Mouse (Mus musculus) forebrain, embryonic 10.5 days (tissue): Measurements from ENCODE around the gene Krtdap. TPM values are rescaled to one million over a fixed set of nuclear protein-coding genes. Genes with fewer than 3 reads are reported as not detected.
"Not testable (repeated sequence)": the region's sequence is repeated elsewhere in the genome, so short reads cannot be mapped to it uniquely, and the experiment has no call there.

Experiments
- DNase-seq: peaks from one replicate; pipeline ENCODE4 v3.0.0-alpha.2; 2017; ENCODE audit warnings: low spot score; ENCODE audit errors: extremely low spot score
- H3K27ac ChIP-seq: fragments of 300-500 bp; sonication (generic); 2 replicates; pipeline ENCODE4 v1.5.1; 2016; ENCODE audit warnings: mild to moderate bottlenecking
- H3K27me3 ChIP-seq: fragments of 300-500 bp; sonication (generic); 2 replicates; pipeline ENCODE4 v1.6.1; 2016; ENCODE audit warnings: mild to moderate bottlenecking; ENCODE audit not compliant: poor library complexity, severe bottlenecking
- H3K36me3 ChIP-seq: fragments of 300-500 bp; sonication (generic); replicated peaks from 2 replicates; pipeline ENCODE4 v1.6.1; 2016; ENCODE audit warnings: mild to moderate bottlenecking, moderate library complexity
- H3K4me1 ChIP-seq: fragments of 300-500 bp; sonication (generic); 2 replicates; pipeline ENCODE4 v1.6.1; 2016
- H3K4me3 ChIP-seq: fragments of 300-500 bp; sonication (generic); 2 replicates; pipeline ENCODE4 v1.5.1; 2016; ENCODE audit warnings: mild to moderate bottlenecking, moderate library complexity
- H3K9me3 ChIP-seq: fragments of 300-500 bp; sonication (generic); 2 replicates; pipeline ENCODE4 v1.6.1; 2016; ENCODE audit warnings: mild to moderate bottlenecking, moderate library complexity
- WGBS: fragments of 180-500 bp; shearing (Covaris S2); methylation state at CpG from one replicate; pipeline ENCODE4 v1.1.7; 2016; 5-methylcytosine and 5-hydroxymethylcytosine counted together
- polyA plus RNA-seq: library from polyadenylated mRNA; unstranded; fragments of >200 nt; fragmentation: Nextera tagmentation; extraction: Ambion mirVana; gene quantifications from 2 replicates; pipeline ENCODE4 v1.2.1, GENCODE M21; 2016

Krtdap gene
- not detected in 2 replicates for polyA plus RNA-seq

GRCm38 (mm10) chr7:30787377-30788022 lies at the start of gene Krtdap:
Gene Krtdap, plus strand, starts transcription at chr7:30787896.
- H3K4me1 ChIP-seq: peaks cover 23% of the 10 kb centered on the region
- H3K36me3 ChIP-seq: no peaks in the 10 kb centered on the region
- 45% methylated on average over 15 of the region's 15 CpGs for WGBS
- DNase-seq: no peak
- peaks cover 23% of the 10 kb centered on the region; the same call in 1 of the 2 replicates for H3K27me3 ChIP-seq
- H3K4me3 ChIP-seq: no peak within 1 kb of the TSS
- H3K9me3 ChIP-seq: no peaks in the 10 kb centered on the region
- no peak within 1 kb of the TSS for H3K27ac ChIP-seq

- not testable (repeated sequence) for H3K9me3 ChIP-seq, H3K4me3 ChIP-seq, H3K4me1 ChIP-seq, DNase-seq, H3K27ac ChIP-seq, H3K27me3 ChIP-seq
- peaks cover 20% of the 10 kb centered on the region for H3K36me3 ChIP-seq
- 96% methylated on average over 2 of the region's 2 CpGs for WGBS
Observed at GRCm38 (mm10) chr7:30742570-30742969, 45.1 kb upstream of the Krtdap start.

- not testable (repeated sequence) for H3K27ac ChIP-seq, DNase-seq, H3K27me3 ChIP-seq, H3K4me1 ChIP-seq, H3K9me3 ChIP-seq, H3K4me3 ChIP-seq
- H3K36me3 ChIP-seq: peaks cover 17% of the 10 kb centered on the region
- 74% methylated on average over 4 of the region's 4 CpGs for whole genome bisulfite sequencing
Observed at GRCm38 (mm10) chr7:30743617-30744016, 44.1 kb upstream of the Krtdap start, which contains the start of gene Gapdhs. Gene Gapdhs, minus strand, starts transcription at chr7:30743681.

GRCm38 (mm10) chr7:30744022-30744598 lies 43.6 kb upstream of the Krtdap start:
- no peaks in the 10 kb centered on the region for H3K4me1 ChIP-seq
- 74% methylated on average over 4 of the region's 4 CpGs for WGBS
- DNase-seq: no peak
- no peaks in the 10 kb centered on the region for H3K9me3 ChIP-seq
- no peak overlapping the region for H3K4me3 ChIP-seq
- H3K36me3 ChIP-seq: peaks cover 17% of the 10 kb centered on the region
- H3K27ac ChIP-seq: no peak overlapping the region
- no peaks in the 10 kb centered on the region for H3K27me3 ChIP-seq

GRCm38 (mm10) chr7:30747525-30748204 lies 40.0 kb upstream of the Krtdap start:
- Histone ChIP-seq H3K9me3 (no peaks in the 10 kb centered on the region), H3K27ac (no peak overlapping the region), H3K27me3 (no peaks in the 10 kb centered on the region), H3K36me3 (peaks cover 8% of the 10 kb centered on the region; the same call in 1 of the 2 replicates), H3K4me1 (no peaks in the 10 kb centered on the region), H3K4me3 (no peak overlapping the region)
- 83% methylated on average over 7 of the region's 7 CpGs for WGBS
- DNase-seq: no peak

GRCm38 (mm10) chr7:30749824-30750606 lies 37.7 kb upstream of the Krtdap start:
- no peaks in the 10 kb centered on the region for H3K27me3 ChIP-seq
- no peak for DNase-seq

GRCm38 (mm10) chr7:30751086-30751669 lies 36.5 kb upstream of the Krtdap start, which contains the start of gene Sbsn:
Gene Sbsn, plus strand, starts transcription at chr7:30751471.
- no peak within 1 kb of the TSS for H3K4me3 ChIP-seq
- H3K4me1 ChIP-seq: no peaks in the 10 kb centered on the region
- H3K27me3 ChIP-seq: no peaks in the 10 kb centered on the region
- no peak for DNase-seq
- peak within 1 kb of the TSS; percentile 5; the same call in 1 of the 2 replicates for H3K27ac ChIP-seq
- H3K36me3 ChIP-seq: peaks cover 36% of the 10 kb centered on the region
- H3K9me3 ChIP-seq: peaks cover 9% of the 10 kb centered on the region; the same call in 1 of the 2 replicates
- 82% methylated on average over 5 of the region's 5 CpGs for WGBS

More at GRCm38 (mm10) chr7:30749824-30750606, 37.7 kb upstream of the Krtdap start:
- peaks cover 5% of the 10 kb centered on the region; the same call in 1 of the 2 replicates for H3K9me3 ChIP-seq
- peaks cover 24% of the 10 kb centered on the region for H3K36me3 ChIP-seq
- no peak overlapping the region for H3K4me3 ChIP-seq
- no peaks in the 10 kb centered on the region for H3K4me1 ChIP-seq
- WGBS: 87% methylated on average over 13 of the region's 13 CpGs
- H3K27ac ChIP-seq: no peak overlapping the region

GRCm38 (mm10) chr7:30757001-30757400 lies 30.7 kb upstream of the Krtdap start:
- H3K4me3 ChIP-seq: no peak overlapping the region
- H3K9me3 ChIP-seq: peaks cover 9% of the 10 kb centered on the region; the same call in 1 of the 2 replicates
- H3K27ac ChIP-seq: no peak overlapping the region
- no peak for DNase-seq
- H3K27me3 ChIP-seq: no peaks in the 10 kb centered on the region
- peaks cover 35% of the 10 kb centered on the region for H3K36me3 ChIP-seq
- H3K4me1 ChIP-seq: 0 out of 2 replicates have a peak, but pooled peaks cover 4% of the 10 kb centered on the region
- WGBS: 83% methylated on average over 3 of the region's 3 CpGs

- Histone ChIP-seq H3K9me3 (peaks cover 9% of the 10 kb centered on the region; the same call in 1 of the 2 replicates), H3K27me3 (0 out of 2 replicates have a peak, but pooled peaks cover 1% of the 10 kb centered on the region), H3K4me3 (no peak overlapping the region), H3K36me3 (peaks cover 29% of the 10 kb centered on the region), H3K27ac (no peak overlapping the region), H3K4me1 (0 out of 2 replicates have a peak, but pooled peaks cover 4% of the 10 kb centered on the region)
- DNase-seq: peak; percentile 36
- WGBS: 43% methylated on average over 4 of the region's 4 CpGs
Observed at GRCm38 (mm10) chr7:30758853-30759252, 28.8 kb upstream of the Krtdap start.

GRCm38 (mm10) chr7:30761769-30762352 lies 25.8 kb upstream of the Krtdap start:
- peaks cover under 1% of the 10 kb centered on the region; the same call in 1 of the 2 replicates for H3K36me3 ChIP-seq
- H3K4me1 ChIP-seq: peaks cover 14% of the 10 kb centered on the region
- no peaks in the 10 kb centered on the region for H3K9me3 ChIP-seq
- 85% methylated on average over 4 of the region's 4 CpGs for WGBS
- DNase-seq: no peak
- no peak overlapping the region for H3K27ac ChIP-seq
- 0 out of 2 replicates have a peak, but pooled peaks cover 14% of the 10 kb centered on the region for H3K27me3 ChIP-seq
- H3K4me3 ChIP-seq: no peak overlapping the region

GRCm38 (mm10) chr7:30763456-30763855 lies 24.2 kb upstream of the Krtdap start, which contains the start of gene Dmkn:
Gene Dmkn, plus strand, starts transcription at chr7:30763756.
- no peak for DNase-seq
- H3K36me3 ChIP-seq: no peaks in the 10 kb centered on the region
- H3K4me1 ChIP-seq: peaks cover 14% of the 10 kb centered on the region
- H3K4me3 ChIP-seq: no peak within 1 kb of the TSS
- H3K9me3 ChIP-seq: no peaks in the 10 kb centered on the region
- no peak within 1 kb of the TSS for H3K27ac ChIP-seq
- H3K27me3 ChIP-seq: 0 out of 2 replicates have a peak, but pooled peaks cover 14% of the 10 kb centered on the region
- WGBS: 37% methylated on average over 5 of the region's 5 CpGs
